Mouse (Mus musculus): ENCODE results near the gene Tmem254c.
"Not testable (repeated sequence)": the region's sequence is repeated elsewhere in the genome, so short reads cannot be mapped to it uniquely, and the experiment has no call there.

GRCm38 (mm10) chr14:26058184-26058583 is 9.0 kb downstream of the Tmem254c start:
- TF ChIP-seq GATA1, TAL1 (IDR thresholded peaks at IDR 0.05; ENCODE audit: low read length): not testable (repeated sequence)

Measured in erythroblast, embryonic 14.5 days (primary cell).